12 mouse cellular contexts compared by ENCODE assay signal in the genomic region with DNA sequence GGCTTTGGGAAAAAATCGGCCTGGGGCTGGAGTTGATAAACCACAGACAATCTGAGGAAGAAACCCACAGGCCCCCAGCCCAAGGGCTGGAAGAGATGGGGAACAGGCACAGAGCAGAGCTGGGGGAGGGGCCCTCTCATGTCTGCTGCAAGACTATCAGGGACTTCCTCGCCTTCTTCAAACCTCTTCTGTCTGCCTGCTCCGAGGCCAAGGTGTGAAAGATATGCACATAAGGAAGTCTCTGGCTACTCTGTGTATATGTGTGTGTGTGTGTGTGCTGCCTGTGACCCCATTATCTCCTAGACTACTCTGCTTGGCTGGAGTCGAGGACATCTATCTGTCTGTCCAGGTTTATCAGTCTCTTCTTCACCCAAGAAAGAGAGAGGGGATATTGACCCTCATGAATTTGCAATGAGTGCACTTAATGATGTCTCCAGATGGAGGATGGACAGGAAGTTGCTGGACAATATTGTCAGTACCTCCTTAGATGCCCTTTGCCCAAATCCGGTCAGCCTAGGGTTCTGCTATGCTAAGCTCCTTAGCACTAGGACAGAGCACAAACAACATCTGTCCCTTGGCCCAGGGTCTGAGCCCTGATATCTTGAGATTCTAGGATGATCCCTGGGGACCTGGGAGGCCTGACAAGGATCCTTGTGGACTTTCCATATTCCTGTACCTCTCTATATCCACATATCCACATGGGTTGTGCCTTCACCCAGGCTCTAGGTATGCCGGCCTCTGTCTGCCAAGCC. TPM values are rescaled to one million over a fixed set of nuclear protein-coding genes. Genes with fewer than 3 reads are reported as not detected.
DNase-seq lines count a peak whose midpoint lies in the region; ATAC-seq lines count a peak whose summit lies in the region.
"Had no signal": no experiment of that assay in that cellular context is flagged by ENCODE, and none has a peak within 500 bp of the region (broad histone marks: within the 10 kb centered on the region; RNA-seq: fewer than 3 reads in every experiment).

No protein-coding gene starts in this region.

- no peaks in the 10 kb centered on the region for H3K27me3 ChIP-seq in embryonic facial prominence, embryonic 13.5 days
- H3K27me3 ChIP-seq in forebrain, embryonic 15.5 days, result no peaks in the 10 kb centered on the region
- no peaks in the 10 kb centered on the region for H3K27me3 ChIP-seq in limb, embryonic 11.5 days (ENCODE audit: control insufficient read depth, insufficient read depth, low read length)
- H3K27me3 ChIP-seq in neural tube, embryonic 14.5 days (ENCODE audit: control insufficient read depth, insufficient read depth, low read length), result no peaks in the 10 kb centered on the region

- H3K4me3 ChIP-seq in embryonic facial prominence, embryonic 13.5 days, result no peak overlapping the region
- no peak overlapping the region for H3K4me3 ChIP-seq in forebrain, embryonic 15.5 days
- no peak overlapping the region for H3K4me3 ChIP-seq in limb, embryonic 11.5 days (ENCODE audit: low read depth, low read length)
- no peak overlapping the region for H3K4me3 ChIP-seq in neural tube, embryonic 14.5 days (ENCODE audit: low read depth, low read length)
- H3K4me3 ChIP-seq: erythroblast, embryonic 14.5 days had no signal

- H3K36me3 ChIP-seq in embryonic facial prominence, embryonic 13.5 days, result no peaks in the 10 kb centered on the region
- H3K36me3 ChIP-seq in forebrain, embryonic 15.5 days, result no peaks in the 10 kb centered on the region
- no peaks in the 10 kb centered on the region for H3K36me3 ChIP-seq in limb, embryonic 11.5 days (ENCODE audit: control insufficient read depth, insufficient read depth, low read length)
- no peaks in the 10 kb centered on the region for H3K36me3 ChIP-seq in neural tube, embryonic 14.5 days (ENCODE audit: control insufficient read depth, insufficient read depth, low read length)

- no peaks in the 10 kb centered on the region for H3K9me3 ChIP-seq in embryonic facial prominence, embryonic 13.5 days
- no peaks in the 10 kb centered on the region for H3K9me3 ChIP-seq in forebrain, embryonic 15.5 days
- H3K9me3 ChIP-seq in limb, embryonic 11.5 days (ENCODE audit: control insufficient read depth, low read length), result no peaks in the 10 kb centered on the region
- no peaks in the 10 kb centered on the region for H3K9me3 ChIP-seq in neural tube, embryonic 14.5 days (ENCODE audit: control insufficient read depth, low read length)

- H3K4me2 ChIP-seq in embryonic facial prominence, embryonic 13.5 days, result no peak overlapping the region
- H3K4me2 ChIP-seq in forebrain, embryonic 15.5 days (replicated peaks), result no peak overlapping the region
- H3K4me2 ChIP-seq in limb, embryonic 11.5 days (ENCODE audit: low read depth, severe bottlenecking), result no peak overlapping the region
- H3K4me2 ChIP-seq in neural tube, embryonic 14.5 days (ENCODE audit: low read depth, low read length), result no peak overlapping the region
- H3K4me2 ChIP-seq: lung, embryonic 14.5 days had no signal

- H3K4me1 ChIP-seq in embryonic facial prominence, embryonic 13.5 days, result peaks cover 71% of the 10 kb centered on the region
- peaks cover 35% of the 10 kb centered on the region for H3K4me1 ChIP-seq in forebrain, embryonic 15.5 days
- H3K4me1 ChIP-seq in limb, embryonic 11.5 days (ENCODE audit: control insufficient read depth, insufficient read depth, low read length), result peaks cover 59% of the 10 kb centered on the region
- H3K4me1 ChIP-seq in neural tube, embryonic 14.5 days (ENCODE audit: control insufficient read depth, insufficient read depth, low read length), result peaks cover 24% of the 10 kb centered on the region

- H3K27ac ChIP-seq in embryonic facial prominence, embryonic 13.5 days, result peak overlapping the region; percentile 23; the same call in 1 of the 2 replicates
- peak overlapping the region; percentile 63 for H3K27ac ChIP-seq in forebrain, embryonic 15.5 days (replicated peaks)
- 0 out of 2 replicates have a peak overlapping the region, but pooled peaks have one; percentile 45 for H3K27ac ChIP-seq in limb, embryonic 11.5 days (replicated peaks; ENCODE audit: low read depth, low read length)
- peak overlapping the region; percentile 28; the same call in 1 of the 2 replicates for H3K27ac ChIP-seq in neural tube, embryonic 14.5 days (ENCODE audit: low read depth, low read length)

- H3K9ac ChIP-seq in embryonic facial prominence, embryonic 13.5 days, result 0 out of 2 replicates have a peak overlapping the region, but pooled peaks have one; percentile 8
- H3K9ac ChIP-seq in forebrain, embryonic 15.5 days (replicated peaks), result no peak overlapping the region
- H3K9ac ChIP-seq in limb, embryonic 11.5 days (ENCODE audit: low read length), result no peak overlapping the region
- H3K9ac ChIP-seq in neural tube, embryonic 14.5 days (replicated peaks; ENCODE audit: low read depth, low read length), result no peak overlapping the region
- H3K9ac ChIP-seq: lung, embryonic 14.5 days had no signal

- no peak for ATAC-seq in embryonic facial prominence, embryonic 13.5 days (ENCODE audit: insufficient number of reproducible peaks, insufficient read depth, low FRiP score, low TSS enrichment, low read depth)
- ATAC-seq in forebrain, embryonic 15.5 days (replicated peaks), result no peak
- no peak for ATAC-seq in limb, embryonic 11.5 days (ENCODE audit: insufficient number of reproducible peaks, low FRiP score, low TSS enrichment, low read depth)
- no peak for ATAC-seq in neural tube, embryonic 14.5 days (ENCODE audit: low read depth)

- WGBS in embryonic facial prominence, embryonic 13.5 days, result 52% methylated on average over 6 of the region's 6 CpGs
- 73% methylated on average over 6 of the region's 6 CpGs for WGBS in forebrain, embryonic 15.5 days
- WGBS in limb, embryonic 11.5 days, result 62% methylated on average over 6 of the region's 6 CpGs
- 73% methylated on average over 6 of the region's 6 CpGs for WGBS in neural tube, embryonic 14.5 days

- DNase-seq in limb, embryonic 11.5 days (ENCODE audit: low spot score), result peak; percentile 25
- DNase-seq in layer of hippocampus, adult 11-12 months (ENCODE audit: low spot score), result no peak
- DNase-seq in frontal cortex, postnatal 36 days (ENCODE audit: low spot score in 2 of 2), result no peak
- DNase-seq in thymus, postnatal 0 days (ENCODE audit: low spot score), result no peak
- DNase-seq: adrenal gland, postnatal 10 days; gastrocnemius, postnatal 14 days; kidney, adult 18-20 months; lung, embryonic 14.5 days had no signal

RNA-seq across cellular contexts. Expression of gene Sema3f, which starts 18.8 kb away (rescaled TPM):
- 37.7 and 44.0 TPM in 2 replicates for polyA plus RNA-seq in embryonic facial prominence, embryonic 13.5 days (2015; fragmentation: Nextera tagmentation; extraction: Ambion mirVana)
- polyA plus RNA-seq in forebrain, embryonic 15.5 days (2015; fragmentation: Nextera tagmentation; extraction: Ambion mirVana), result 13.7 and 14.6 TPM in 2 replicates
- polyA plus RNA-seq in limb, embryonic 11.5 days (2014; fragmentation: Nextera tagmentation; extraction: Ambion mirVana), result 27.4 and 32.5 TPM in 2 replicates
- polyA plus RNA-seq in neural tube, embryonic 14.5 days (2014; fragmentation: Nextera tagmentation; extraction: Ambion mirVana), result 17.0 and 18.7 TPM in 2 replicates
- polyA plus RNA-seq in thymus, postnatal 0 days (2015; fragmentation: Nextera tagmentation; extraction: Ambion mirVana), result 2.2 and 3.2 TPM in 2 replicates
- polyA plus RNA-seq: erythroblast, embryonic 14.5 days had no signal

RNA-seq across cellular contexts. Expression of gene Rbm5, which starts 41.7 kb away (rescaled TPM):
- polyA plus RNA-seq in embryonic facial prominence, embryonic 13.5 days (2015; fragmentation: Nextera tagmentation; extraction: Ambion mirVana), result 262 and 274 TPM in 2 replicates
- polyA plus RNA-seq in forebrain, embryonic 15.5 days (2015; fragmentation: Nextera tagmentation; extraction: Ambion mirVana), result 283 and 284 TPM in 2 replicates
- polyA plus RNA-seq in limb, embryonic 11.5 days (2014; fragmentation: Nextera tagmentation; extraction: Ambion mirVana), result 179 and 195 TPM in 2 replicates
- 237 and 239 TPM in 2 replicates for polyA plus RNA-seq in neural tube, embryonic 14.5 days (2014; fragmentation: Nextera tagmentation; extraction: Ambion mirVana)
- 162 and 183 TPM in 2 replicates for polyA plus RNA-seq in thymus, postnatal 0 days (2015; fragmentation: Nextera tagmentation; extraction: Ambion mirVana)

RNA-seq across cellular contexts. Expression of gene Gnat1, which starts 49.6 kb away (rescaled TPM):
- 1.2 and 2.0 TPM in 2 replicates for polyA plus RNA-seq in embryonic facial prominence, embryonic 13.5 days (2015; fragmentation: Nextera tagmentation; extraction: Ambion mirVana)
- 1.7 and 1.8 TPM in 2 replicates for polyA plus RNA-seq in forebrain, embryonic 15.5 days (2015; fragmentation: Nextera tagmentation; extraction: Ambion mirVana)
- polyA plus RNA-seq in limb, embryonic 11.5 days (2014; fragmentation: Nextera tagmentation; extraction: Ambion mirVana), result 1.7 and 1.8 TPM in 2 replicates
- polyA plus RNA-seq in neural tube, embryonic 14.5 days (2014; fragmentation: Nextera tagmentation; extraction: Ambion mirVana), result 1.4 and 2.7 TPM in 2 replicates
- polyA plus RNA-seq in thymus, postnatal 0 days (2015; fragmentation: Nextera tagmentation; extraction: Ambion mirVana), result 0.62 and 0.85 TPM in 2 replicates
- polyA plus RNA-seq: erythroblast, embryonic 14.5 days had no signal

RNA-seq across cellular contexts. Expression of gene Slc38a3, which starts 59.8 kb away (rescaled TPM):
- polyA plus RNA-seq in embryonic facial prominence, embryonic 13.5 days (2015; fragmentation: Nextera tagmentation; extraction: Ambion mirVana), result 3.4 and 4.1 TPM in 2 replicates
- 24.2 and 24.4 TPM in 2 replicates for polyA plus RNA-seq in forebrain, embryonic 15.5 days (2015; fragmentation: Nextera tagmentation; extraction: Ambion mirVana)
- polyA plus RNA-seq in limb, embryonic 11.5 days (2014; fragmentation: Nextera tagmentation; extraction: Ambion mirVana), result 3.4 and 4.1 TPM in 2 replicates
- polyA plus RNA-seq in neural tube, embryonic 14.5 days (2014; fragmentation: Nextera tagmentation; extraction: Ambion mirVana), result 31.3 and 36.6 TPM in 2 replicates
- 0.60 and 1.1 TPM in 2 replicates for polyA plus RNA-seq in thymus, postnatal 0 days (2015; fragmentation: Nextera tagmentation; extraction: Ambion mirVana)
